Mouse (Mus musculus): ENCODE measurements around the gene Gm10722. TPM values are rescaled to one million over a fixed set of nuclear protein-coding genes. Genes with fewer than 3 reads are reported as not detected.
"Not testable (repeated sequence)": the region's sequence is repeated elsewhere in the genome, so short reads cannot be mapped to it uniquely, and the experiment has no call there.

Gm10722 gene
- polyA plus RNA-seq (2012; rRNA removed), result not detected in 2 replicates

DNA sequence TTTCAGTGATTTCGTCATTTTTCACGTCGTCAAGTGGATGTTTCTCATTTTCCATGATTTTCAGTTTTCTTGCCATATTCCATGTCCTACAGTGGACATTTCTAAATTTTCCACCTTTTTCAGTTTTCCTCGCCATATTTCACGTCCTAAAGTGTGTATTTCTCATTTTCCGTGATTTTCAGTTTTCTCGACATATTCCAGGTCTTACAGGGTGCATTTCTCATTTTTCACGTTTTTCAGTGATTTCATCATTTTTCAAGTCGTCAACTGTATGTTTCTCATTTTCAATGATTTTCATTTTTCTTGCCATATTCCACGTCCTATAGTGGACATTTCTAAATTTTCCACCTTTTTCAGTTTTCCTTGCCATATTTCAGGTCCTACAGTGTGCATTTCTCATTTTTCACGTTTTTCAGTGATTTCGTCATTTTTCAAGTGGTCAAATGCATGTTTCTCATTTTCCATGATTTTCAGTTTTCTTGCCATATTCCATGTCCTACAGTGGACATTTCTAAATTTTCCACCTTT lies at the start of gene Gm10722:
Gene Gm10722 (plus strand): TSS at position 478 of the 528 bp plus-strand sequence.
- not testable (repeated sequence) for H3K27ac ChIP-seq (ENCODE audit: insufficient read depth, low read length); H3K4me1 ChIP-seq (ENCODE audit: control insufficient read depth, insufficient read depth, low read length); H3K4me3 ChIP-seq (ENCODE audit: insufficient read depth, low read length)

GRCm38 (mm10) chr9:3001006-3001405 lies 284 bp downstream of the Gm10722 start:
- not testable (repeated sequence) for H3K4me1 ChIP-seq (ENCODE audit: control insufficient read depth, insufficient read depth, low read length); H3K4me3 ChIP-seq (ENCODE audit: insufficient read depth, low read length); H3K27ac ChIP-seq (ENCODE audit: insufficient read depth, low read length)

DNA sequence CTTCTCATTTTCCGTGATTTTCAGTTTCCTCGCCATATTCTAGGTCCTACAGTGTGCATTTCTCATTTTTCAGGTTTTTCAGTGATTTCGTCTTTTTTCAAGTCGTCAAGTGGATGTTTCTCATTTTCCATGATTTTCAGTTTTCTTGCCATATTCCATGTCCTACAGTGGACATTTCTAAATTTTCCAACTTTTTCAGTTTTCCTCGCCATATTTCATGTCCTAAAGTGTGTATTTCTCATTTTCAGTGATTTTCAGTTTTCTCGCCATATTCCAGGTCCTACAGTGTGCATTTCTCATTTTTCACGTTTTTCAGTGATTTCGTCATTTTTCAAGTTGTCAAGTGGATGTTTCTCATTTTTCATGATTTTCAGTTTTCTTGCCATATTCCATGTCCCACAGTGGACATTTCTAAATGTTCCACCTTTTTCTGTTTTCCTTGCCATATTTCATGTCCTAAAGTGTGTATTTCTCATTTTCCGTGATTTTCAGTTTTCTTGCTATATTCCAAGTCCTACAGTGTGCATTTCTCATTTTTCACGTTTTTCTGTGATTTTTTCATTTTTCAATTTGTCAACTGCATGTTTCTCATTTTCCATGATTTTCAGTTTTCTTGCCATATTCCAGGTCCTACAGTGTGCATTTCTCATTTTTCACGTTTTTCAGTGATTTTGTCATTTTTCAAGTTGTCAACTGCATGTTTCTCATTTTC lies 1.4 kb downstream of the Gm10722 start:
- H3K27ac ChIP-seq (ENCODE audit: insufficient read depth, low read length); H3K4me3 ChIP-seq (ENCODE audit: insufficient read depth, low read length); H3K4me1 ChIP-seq (ENCODE audit: control insufficient read depth, insufficient read depth, low read length): not testable (repeated sequence)

DNA sequence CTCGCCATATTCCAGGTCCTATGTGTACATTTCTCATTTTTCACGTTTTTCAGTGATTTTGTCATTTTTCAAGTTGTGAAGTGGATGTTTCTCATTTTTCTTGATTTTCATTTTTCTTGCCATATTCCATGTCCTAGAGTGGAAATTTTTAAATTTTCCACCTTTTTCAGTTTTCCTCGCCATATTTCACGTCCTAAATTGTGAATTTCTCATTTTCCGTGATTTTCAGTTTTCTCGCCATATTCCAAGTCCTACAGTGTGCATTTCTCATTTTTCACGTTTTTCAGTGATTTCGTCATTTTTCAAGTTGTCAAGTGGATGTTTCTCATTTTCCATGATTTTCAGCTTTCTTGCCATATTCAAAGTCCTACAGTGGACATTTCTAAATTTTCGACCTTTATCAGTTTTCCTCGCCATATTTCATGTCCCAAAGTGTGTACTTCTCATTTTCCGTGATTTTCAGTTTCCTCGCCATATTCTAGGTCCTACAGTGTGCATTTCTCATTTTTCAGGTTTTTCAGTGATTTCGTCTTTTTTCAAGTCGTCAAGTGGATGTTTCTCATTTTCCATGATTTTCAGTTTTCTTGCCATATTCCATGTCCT lies 2.2 kb downstream of the Gm10722 start, which contains the start of gene Gm11168:
Gene Gm11168 (plus strand): TSS at position 553 of the 603 bp plus-strand sequence.
- not testable (repeated sequence) for H3K27ac ChIP-seq (ENCODE audit: insufficient read depth, low read length); H3K4me1 ChIP-seq (ENCODE audit: control insufficient read depth, insufficient read depth, low read length); H3K4me3 ChIP-seq (ENCODE audit: insufficient read depth, low read length)

- H3K4me1 ChIP-seq (ENCODE audit: control insufficient read depth, insufficient read depth, low read length); H3K27ac ChIP-seq (ENCODE audit: insufficient read depth, low read length); H3K4me3 ChIP-seq (ENCODE audit: insufficient read depth, low read length): not testable (repeated sequence)
These were observed 5.5 kb downstream of the Gm10722 start for GRCm38 (mm10) chr9:3006179-3006578.

GRCm38 (mm10) chr9:3006636-3007035 lies 5.9 kb downstream of the Gm10722 start:
- not testable (repeated sequence) for H3K4me1 ChIP-seq (ENCODE audit: control insufficient read depth, insufficient read depth, low read length); H3K4me3 ChIP-seq (ENCODE audit: insufficient read depth, low read length); H3K27ac ChIP-seq (ENCODE audit: insufficient read depth, low read length)

DNA sequence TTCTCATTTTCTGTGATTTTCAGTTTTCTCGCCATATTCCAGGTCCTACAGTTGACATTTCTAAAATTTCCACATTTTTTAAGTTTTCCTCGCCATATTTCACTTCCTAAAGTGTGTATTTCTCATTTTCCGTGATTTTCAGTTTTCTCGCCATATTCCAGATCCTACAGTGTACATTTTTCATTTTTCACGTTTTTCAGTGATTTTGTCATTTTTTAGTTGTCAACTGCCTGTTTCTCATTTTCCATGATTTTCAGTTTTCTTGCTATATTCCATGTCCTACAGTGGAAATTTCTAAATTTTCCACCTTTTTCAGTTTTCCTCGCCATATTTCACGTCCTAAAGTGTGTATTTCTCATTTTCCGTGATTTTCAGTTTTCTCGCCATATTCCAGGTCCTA lies 6.5 kb downstream of the Gm10722 start:
- H3K27ac ChIP-seq (ENCODE audit: insufficient read depth, low read length); H3K4me1 ChIP-seq (ENCODE audit: control insufficient read depth, insufficient read depth, low read length); H3K4me3 ChIP-seq (ENCODE audit: insufficient read depth, low read length): not testable (repeated sequence)

- not testable (repeated sequence) for H3K4me3 ChIP-seq (ENCODE audit: insufficient read depth, low read length); H3K4me1 ChIP-seq (ENCODE audit: control insufficient read depth, insufficient read depth, low read length); H3K27ac ChIP-seq (ENCODE audit: insufficient read depth, low read length)
These were observed 8.6 kb downstream of the Gm10722 start for GRCm38 (mm10) chr9:3009331-3009730.

GRCm38 (mm10) chr9:3012054-3012621 lies 11.4 kb downstream of the Gm10722 start:
- not testable (repeated sequence) for H3K4me3 ChIP-seq (ENCODE audit: insufficient read depth, low read length); H3K4me1 ChIP-seq (ENCODE audit: control insufficient read depth, insufficient read depth, low read length); H3K27ac ChIP-seq (ENCODE audit: insufficient read depth, low read length)

GRCm38 (mm10) chr9:3012733-3013279 lies 12.1 kb downstream of the Gm10722 start, which contains the start of gene Gm10721:
Gene Gm10721, plus strand, starts transcription at chr9:3013140.
- H3K4me1 ChIP-seq (ENCODE audit: control insufficient read depth, insufficient read depth, low read length); H3K4me3 ChIP-seq (ENCODE audit: insufficient read depth, low read length); H3K27ac ChIP-seq (ENCODE audit: insufficient read depth, low read length): not testable (repeated sequence)

DNA sequence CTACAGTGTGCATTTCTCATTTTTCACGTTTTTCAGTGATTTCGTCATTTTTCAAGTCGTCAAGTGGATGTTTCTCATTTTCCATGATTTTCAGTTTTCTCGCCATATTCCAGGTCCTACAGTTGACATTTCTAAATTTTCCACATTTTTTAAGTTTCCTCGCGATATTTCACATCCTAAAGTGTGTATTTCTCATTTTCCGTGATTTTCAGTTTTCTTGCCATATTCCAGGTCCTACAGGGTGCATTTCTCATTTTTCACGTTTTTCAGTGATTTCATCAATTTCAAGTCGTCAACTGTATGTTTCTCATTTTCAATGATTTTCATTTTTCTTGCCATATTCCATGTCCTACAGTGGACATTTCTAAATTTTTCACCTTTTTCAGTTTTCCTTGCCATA lies 14.6 kb downstream of the Gm10722 start, which contains the start of gene Gm10720:
Gene Gm10720 (plus strand): TSS at position 301 of the 400 bp plus-strand sequence.
- H3K4me3 ChIP-seq (ENCODE audit: insufficient read depth, low read length); H3K4me1 ChIP-seq (ENCODE audit: control insufficient read depth, insufficient read depth, low read length); H3K27ac ChIP-seq (ENCODE audit: insufficient read depth, low read length): not testable (repeated sequence)

DNA sequence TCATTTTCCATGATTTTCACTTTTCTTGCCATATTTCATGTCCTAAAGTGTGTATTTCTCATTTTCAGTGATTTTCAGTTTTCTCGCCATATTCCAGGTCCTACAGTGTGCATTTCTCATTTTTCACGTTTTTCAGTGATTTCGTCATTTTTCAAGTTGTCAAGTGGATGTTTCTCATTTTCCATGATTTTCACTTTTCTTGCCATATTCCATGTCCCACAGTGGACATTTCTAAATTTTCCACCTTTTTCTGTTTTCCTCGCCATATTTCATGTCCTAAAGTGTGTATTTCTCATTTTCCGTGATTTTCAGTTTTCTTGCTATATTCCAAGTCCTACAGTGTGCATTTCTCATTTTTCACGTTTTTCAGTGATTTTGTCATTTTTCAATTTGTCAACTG lies 15.2 kb downstream of the Gm10722 start:
- H3K27ac ChIP-seq (ENCODE audit: insufficient read depth, low read length); H3K4me3 ChIP-seq (ENCODE audit: insufficient read depth, low read length); H3K4me1 ChIP-seq (ENCODE audit: control insufficient read depth, insufficient read depth, low read length): not testable (repeated sequence)

GRCm38 (mm10) chr9:3017108-3017507 lies 16.4 kb downstream of the Gm10722 start, which contains the start of gene Gm10719:
Gene Gm10719, plus strand, starts transcription at chr9:3017408.
- not testable (repeated sequence) for H3K27ac ChIP-seq (ENCODE audit: insufficient read depth, low read length); H3K4me1 ChIP-seq (ENCODE audit: control insufficient read depth, insufficient read depth, low read length); H3K4me3 ChIP-seq (ENCODE audit: insufficient read depth, low read length)

DNA sequence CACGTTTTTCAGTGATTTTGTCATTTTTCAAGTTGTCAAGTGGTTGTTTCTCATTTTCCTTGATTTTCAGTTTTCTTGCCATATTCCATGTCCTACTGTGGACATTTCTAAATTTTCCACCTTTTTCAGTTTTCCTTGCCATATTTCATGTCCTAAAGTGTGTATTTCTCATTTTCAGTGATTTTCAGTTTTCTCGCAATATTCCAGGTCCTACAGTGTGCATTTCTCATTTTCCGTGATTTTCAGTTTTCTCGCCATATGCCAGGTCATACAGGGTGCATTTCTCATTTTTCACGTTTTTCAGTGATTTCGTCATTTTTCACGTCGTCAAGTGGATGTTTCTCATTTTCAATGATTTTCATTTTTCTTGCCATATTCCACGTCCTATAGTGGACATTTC lies 18.2 kb downstream of the Gm10722 start:
- H3K27ac ChIP-seq (ENCODE audit: insufficient read depth, low read length); H3K4me1 ChIP-seq (ENCODE audit: control insufficient read depth, insufficient read depth, low read length); H3K4me3 ChIP-seq (ENCODE audit: insufficient read depth, low read length): not testable (repeated sequence)

- not testable (repeated sequence) for H3K27ac ChIP-seq (ENCODE audit: insufficient read depth, low read length); H3K4me3 ChIP-seq (ENCODE audit: insufficient read depth, low read length); H3K4me1 ChIP-seq (ENCODE audit: control insufficient read depth, insufficient read depth, low read length)
These were observed 19.4 kb downstream of the Gm10722 start for GRCm38 (mm10) chr9:3019835-3020727.

Measured in cortical plate, adult 2 months (tissue).